Mouse (Mus musculus) stomach, postnatal 0 days (tissue): ENCODE measurements around the gene Stub1. TPM values are rescaled to one million over a fixed set of nuclear protein-coding genes. Genes with fewer than 3 reads are reported as not detected.

Experiments used
- ATAC-seq: fragments of 200-750 bp; cut with Nextera tagmentation; 2 replicates; pipeline ENCODE4 v1.8.0; 2017; ENCODE audit not compliant: low FRiP score, low TSS enrichment
- DNase-seq: peaks from one replicate; pipeline ENCODE4 v3.0.0-alpha.2; 2016; ENCODE audit warnings: low spot score
- H3K27ac ChIP-seq: fragments of 300-500 bp; sonication (generic); replicated peaks from 2 replicates; pipeline ENCODE4 v1.5.1; 2014; ENCODE audit warnings: mild to moderate bottlenecking, control low read depth
- H3K27me3 ChIP-seq: fragments of 300-500 bp; sonication (generic); 2 replicates; pipeline ENCODE4 v1.6.1; 2014; ENCODE audit warnings: low read length; ENCODE audit not compliant: control insufficient read depth, insufficient read depth
- H3K36me3 ChIP-seq: fragments of 300-500 bp; sonication (generic); 2 replicates; pipeline ENCODE4 v1.6.1; 2014; ENCODE audit warnings: low read length, mixed read lengths; ENCODE audit not compliant: control insufficient read depth, insufficient read depth
- H3K4me1 ChIP-seq: fragments of 300-500 bp; sonication (generic); replicated peaks from 2 replicates; pipeline ENCODE4 v1.6.1; 2014; ENCODE audit warnings: antibody characterized with exemption; ENCODE audit not compliant: control insufficient read depth, insufficient read depth
- H3K4me2 ChIP-seq: fragments of 300-500 bp; sonication (generic); replicated peaks from 2 replicates; pipeline ENCODE4 v1.6.1; 2014; ENCODE audit warnings: low read depth, mild to moderate bottlenecking, control low read depth, moderate library complexity
- H3K4me3 ChIP-seq: fragments of 300-500 bp; sonication (generic); 2 replicates; pipeline ENCODE4 v1.5.1; 2014; ENCODE audit warnings: low read depth, low read length, control low read depth
- H3K9ac ChIP-seq: fragments of 300-500 bp; sonication (generic); 2 replicates; pipeline ENCODE4 v1.6.1; 2014; ENCODE audit warnings: mild to moderate bottlenecking, low read length, control low read depth, mixed read lengths
- H3K9me3 ChIP-seq: fragments of 300-500 bp; sonication (generic); 2 replicates; pipeline ENCODE4 v1.6.1; 2016; ENCODE audit warnings: low read length; ENCODE audit not compliant: control insufficient read depth
- CTCF ChIP-seq: IDR thresholded peaks from 2 replicates; pipeline ENCODE4 v1.5.1; 2016; ENCODE audit warnings: antibody characterized with exemption, low read depth, mild to moderate bottlenecking, moderate library complexity
- EP300 ChIP-seq: optimal IDR thresholded peaks from 2 replicates; pipeline ENCODE3; 2016; ENCODE audit warnings: antibody characterized with exemption
- WGBS: fragments of 180-500 bp; shearing (Covaris S2); extraction: QIAGEN DNeasy Blood & Tissue Kit; methylation state at CpG from one replicate; pipeline ENCODE4 v1.1.7; 2014; 5-methylcytosine and 5-hydroxymethylcytosine counted together
- polyA plus RNA-seq: library from polyadenylated mRNA; unstranded; fragments of >200 nt; fragmentation: Nextera tagmentation; extraction: Ambion mirVana; gene quantifications from 2 replicates; pipeline ENCODE4 v1.2.1, GENCODE M21; 2015

The Stub1 gene
- polyA plus RNA-seq, 1 experiment from 2014 or later, result 215 TPM

DNA sequence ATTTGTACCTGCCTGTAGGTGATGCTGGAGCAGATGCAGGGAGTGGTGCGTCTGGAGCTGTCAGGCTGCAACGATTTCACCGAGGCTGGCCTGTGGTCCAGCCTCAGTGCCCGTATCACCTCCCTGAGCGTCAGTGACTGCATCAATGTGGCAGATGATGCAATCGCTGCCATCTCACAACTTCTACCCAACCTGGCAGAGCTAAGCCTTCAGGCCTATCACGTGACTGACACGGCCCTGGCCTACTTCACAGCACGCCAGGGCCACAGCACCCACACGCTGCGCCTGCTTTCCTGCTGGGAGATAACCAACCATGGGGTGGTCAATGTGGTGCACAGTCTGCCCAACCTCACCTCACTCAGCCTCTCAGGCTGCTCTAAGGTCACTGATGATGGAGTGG lies 15.5 kb downstream of the Stub1 start:
- Histone ChIP-seq H3K9ac (no peak overlapping the region), H3K4me3 (no peak overlapping the region), H3K36me3 (no peaks in the 10 kb centered on the region), H3K4me1 (no peaks in the 10 kb centered on the region), H3K27me3 (no peaks in the 10 kb centered on the region), H3K4me2 (no peak overlapping the region), H3K27ac (no peak overlapping the region), H3K9me3 (no peaks in the 10 kb centered on the region)
- TF ChIP-seq CTCF (no peak), EP300 (no peak)
- no peak for ATAC-seq
- no peak for DNase-seq
- 79% methylated on average over 11 of the region's 11 CpGs for WGBS

DNA sequence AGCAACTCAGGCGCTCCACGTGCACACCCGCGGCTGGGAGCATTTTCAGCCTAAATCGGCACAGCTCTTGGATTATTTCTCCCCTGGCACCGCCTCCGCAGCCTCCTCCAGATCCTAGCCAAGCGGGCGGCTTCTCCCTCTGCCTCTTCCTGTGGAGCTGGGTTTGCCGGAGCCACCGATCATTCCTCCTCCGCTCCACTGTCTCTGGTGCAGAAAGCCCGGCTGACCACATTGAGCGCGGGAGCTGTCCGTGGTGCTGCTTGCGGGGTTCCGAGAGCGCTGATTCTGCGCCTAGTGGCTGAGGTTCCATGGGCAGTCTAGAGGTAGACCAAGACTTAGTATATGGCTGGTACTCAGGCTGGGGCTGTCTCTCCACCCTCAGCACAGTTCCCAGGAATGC lies 19.7 kb downstream of the Stub1 start:
- ATAC-seq (peak; percentile 69), DNase-seq (peak; percentile 93)
- no peak overlapping the region for H3K4me2 ChIP-seq
- no peaks in the 10 kb centered on the region for H3K4me1 ChIP-seq
- H3K4me3 ChIP-seq, result no peak overlapping the region
- H3K27me3 ChIP-seq, result 0 out of 2 replicates have a peak, but pooled peaks cover 2% of the 10 kb centered on the region
- TF ChIP-seq EP300 (no peak), CTCF (peak; percentile 80)
- no peaks in the 10 kb centered on the region for H3K9me3 ChIP-seq
- no peak overlapping the region for H3K9ac ChIP-seq
- WGBS, result 4% methylated on average over 20 of the region's 20 CpGs
- H3K27ac ChIP-seq, result no peak overlapping the region
- H3K36me3 ChIP-seq, result no peaks in the 10 kb centered on the region

GRCm38 (mm10) chr17:25810890-25811289 lies 22.3 kb downstream of the Stub1 start:
- DNase-seq, result no peak
- 64% methylated on average over 4 of the region's 4 CpGs for WGBS
- ATAC-seq, result no peak
- H3K27me3 ChIP-seq, result 0 out of 2 replicates have a peak, but pooled peaks cover 2% of the 10 kb centered on the region
- H3K4me3 ChIP-seq, result no peak overlapping the region
- no peak for TF ChIP-seq EP300
- TF ChIP-seq CTCF, result no peak
- no peaks in the 10 kb centered on the region for H3K9me3 ChIP-seq
- no peak overlapping the region for H3K9ac ChIP-seq
- H3K4me2 ChIP-seq, result no peak overlapping the region
- no peak overlapping the region for H3K27ac ChIP-seq
- H3K4me1 ChIP-seq, result no peaks in the 10 kb centered on the region
- no peaks in the 10 kb centered on the region for H3K36me3 ChIP-seq

DNA sequence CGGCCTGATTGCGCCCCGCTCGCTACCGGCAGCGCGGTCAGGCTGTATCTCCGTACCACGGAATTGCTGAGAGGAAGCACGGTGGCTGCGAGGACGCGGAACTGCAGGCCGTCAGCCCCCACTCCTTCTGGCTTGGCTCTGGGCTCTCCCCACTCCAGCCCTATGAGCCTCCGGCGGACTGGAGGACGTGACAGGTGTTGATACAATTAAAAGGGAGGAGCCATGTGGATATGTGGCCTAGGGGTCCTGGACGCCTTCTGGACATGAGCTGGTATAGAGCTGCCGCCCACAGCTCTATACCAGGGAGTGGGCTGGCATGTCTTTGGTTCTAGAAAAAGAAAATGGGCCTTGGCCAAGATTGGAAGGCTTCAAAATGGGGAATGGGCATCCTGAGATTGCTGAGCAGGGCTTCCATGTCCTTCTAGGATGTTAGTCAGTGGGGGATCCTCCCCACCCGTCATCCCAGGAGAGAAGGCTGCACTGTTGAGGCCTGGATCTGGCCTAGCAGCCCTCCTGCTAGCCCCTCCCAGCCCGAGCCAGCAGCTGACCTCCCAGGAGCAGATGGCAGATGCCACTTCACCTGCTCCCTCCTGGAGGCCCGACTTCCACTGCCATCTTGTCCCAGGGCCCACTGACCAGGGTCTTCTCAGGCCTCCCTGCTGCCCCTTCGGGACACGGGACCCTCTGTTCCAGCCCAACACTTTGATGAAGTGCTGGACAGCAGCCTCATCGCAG lies 23.4 kb downstream of the Stub1 start:
- 11% methylated on average over 24 of the region's 25 CpGs for WGBS

DNA sequence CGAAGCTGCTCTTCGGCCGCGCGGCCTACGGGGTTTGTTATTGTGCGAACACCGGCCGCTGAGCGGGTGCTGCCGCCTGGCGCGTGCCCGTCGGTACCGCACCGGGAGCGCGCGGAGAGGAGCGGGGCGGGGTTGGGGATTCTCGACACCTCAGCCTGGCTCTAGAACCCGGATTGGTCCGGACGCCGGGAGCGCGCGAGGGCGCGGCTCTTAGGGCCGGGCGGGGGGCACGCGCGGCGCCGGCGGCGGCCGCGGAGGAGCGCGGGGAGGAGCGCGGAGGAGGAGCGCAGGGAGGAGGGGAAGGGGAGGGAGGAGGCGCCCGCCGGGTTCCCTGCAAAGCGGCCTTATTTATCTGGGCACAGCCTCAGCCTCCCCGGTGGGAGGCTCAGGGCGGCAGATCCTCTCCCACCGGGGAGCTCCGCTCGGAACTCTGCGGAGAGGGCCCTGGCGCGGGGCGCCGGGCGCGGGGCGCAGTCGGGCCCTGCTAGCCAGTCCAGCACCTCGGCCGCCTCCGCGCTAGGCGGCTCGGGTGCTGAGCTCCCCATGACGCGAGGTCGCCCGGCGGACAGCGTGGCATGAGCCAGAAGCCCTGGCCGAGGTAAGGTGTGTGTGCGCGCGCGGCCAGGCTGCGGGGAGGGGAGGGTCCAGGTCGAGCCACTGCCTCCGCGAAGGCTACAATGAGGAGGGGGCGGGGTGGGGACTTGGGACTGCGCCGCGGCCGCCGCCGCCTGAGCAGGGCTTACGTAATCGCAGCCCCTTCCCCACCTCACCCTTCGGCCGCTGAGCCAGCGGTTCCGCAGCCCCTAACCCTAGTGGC lies 24.2 kb downstream of the Stub1 start, which contains the start of gene Fbxl16:
Gene Fbxl16 (plus strand): TSS at position 297 of the 817 bp plus-strand sequence.
- Histone ChIP-seq H3K27ac (no peak within 1 kb of the TSS), H3K36me3 (no peaks in the 10 kb centered on the region), H3K4me3 (peak within 1 kb of the TSS; percentile 52), H3K27me3 (0 out of 2 replicates have a peak, but pooled peaks cover 2% of the 10 kb centered on the region), H3K4me1 (no peaks in the 10 kb centered on the region), H3K9me3 (no peaks in the 10 kb centered on the region), H3K4me2 (peak within 1 kb of the TSS; percentile 84), H3K9ac (peak within 1 kb of the TSS; percentile 53)
- TF ChIP-seq EP300 (no peak), CTCF (peak; percentile 60)
- under 1% methylated on average over 67 of the region's 100 CpGs for WGBS
- ATAC-seq (peak; percentile 69), DNase-seq (peak; percentile 73)

More for the DNA sequence above, 23.4 kb downstream of the Stub1 start:
- Histone ChIP-seq H3K9me3 (no peaks in the 10 kb centered on the region), H3K36me3 (no peaks in the 10 kb centered on the region), H3K27me3 (0 out of 2 replicates have a peak, but pooled peaks cover 2% of the 10 kb centered on the region), H3K27ac (no peak overlapping the region), H3K4me2 (peak overlapping the region; percentile 84), H3K4me1 (no peaks in the 10 kb centered on the region), H3K4me3 (peak overlapping the region; percentile 52), H3K9ac (peak overlapping the region; percentile 53)
- DNase-seq (peak; percentile 22), ATAC-seq (peak; percentile 47; the same call in 1 of the 2 replicates)
- no peak for TF ChIP-seq CTCF
